Mouse (Mus musculus) olfactory bulb, adult 2 months (tissue): ENCODE data around the gene Efcab14.

Experiments used
- CTCF ChIP-seq: fragments of 200-500 bp; IDR thresholded peaks from 2 replicates; pipeline ENCODE4 v1.5.1; 2012; ENCODE audit warnings: low read depth, mild to moderate bottlenecking, low read length, moderate library complexity; ENCODE audit not compliant: insufficient read depth
- POLR2A ChIP-seq: fragments of 200-500 bp; IDR thresholded peaks from 2 replicates; pipeline ENCODE4 v1.6.1; 2012; ENCODE audit warnings: mild to moderate bottlenecking, low read depth, low read length, moderate library complexity; ENCODE audit not compliant: insufficient read depth

DNA sequence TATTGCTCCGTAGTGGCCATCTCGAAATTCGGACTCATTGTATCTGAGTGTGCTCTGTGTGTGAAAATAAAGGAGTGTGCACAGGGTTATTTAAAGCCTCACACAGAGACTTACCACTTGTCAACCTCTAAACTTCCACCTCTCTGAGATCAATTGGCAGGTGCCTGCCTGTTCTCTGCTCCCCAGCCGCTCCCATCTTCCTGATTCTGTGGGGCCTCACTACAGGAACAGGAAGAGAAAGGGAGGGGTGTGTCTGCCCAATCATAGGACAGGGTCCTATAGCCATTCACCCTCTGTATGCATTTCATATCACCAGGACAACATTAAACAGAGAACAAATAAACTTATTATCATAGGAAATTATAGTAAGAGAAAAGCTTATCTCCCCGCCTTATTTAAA is 3.8 kb upstream of the Efcab14 start:
- TF ChIP-seq CTCF = no peak
- no peak for TF ChIP-seq POLR2A
